Mouse (Mus musculus): Measurements from ENCODE around the gene Baz1b.

Gene Baz1b

GRCm38 (mm10) chr5:135236571-135236970 is 49.5 kb downstream of the Baz1b start:
- in situ Hi-C loops (cut with MboI, MseI), result loop anchor here (5.0 to 10.0 kb wide), 2 partner anchors 34 to 48 kb away; no protein-coding TSS in a partner anchor

GRCm38 (mm10) chr5:135238832-135239231 is 51.8 kb downstream of the Baz1b start:
- in situ Hi-C loops (cut with MboI, MseI), result loop anchor here (5.0 to 10.0 kb wide), 2 partner anchors 37 to 46 kb away; no protein-coding TSS in a partner anchor

GRCm38 (mm10) chr5:135241474-135241873 is 54.4 kb downstream of the Baz1b start:
- in situ Hi-C loops (cut with MboI, MseI), result no loop called here

- in situ Hi-C loops (cut with MboI, MseI), result no loop called here
These were observed 55.1 kb downstream of the Baz1b start for GRCm38 (mm10) chr5:135242136-135242535.

GRCm38 (mm10) chr5:135242608-135243007 is 55.5 kb downstream of the Baz1b start:
- in situ Hi-C loops (cut with MboI, MseI), result no loop called here

GRCm38 (mm10) chr5:135243166-135243565 is 56.1 kb downstream of the Baz1b start:
- in situ Hi-C loops (cut with MboI, MseI), result no loop called here

- in situ Hi-C loops (cut with MboI, MseI), result no loop called here
These were observed 59.5 kb downstream of the Baz1b start for GRCm38 (mm10) chr5:135246531-135246930.

GRCm38 (mm10) chr5:135247337-135247736 is 60.3 kb downstream of the Baz1b start:
- in situ Hi-C loops (cut with MboI, MseI), result no loop called here

GRCm38 (mm10) chr5:135248956-135249676 is 62.1 kb downstream of the Baz1b start:
- in situ Hi-C loops (cut with MboI, MseI), result no loop called here

- in situ Hi-C loops (cut with MboI, MseI), result no loop called here
These were observed 63.4 kb downstream of the Baz1b start for GRCm38 (mm10) chr5:135250186-135251078.

GRCm38 (mm10) chr5:135251079-135251454 is 64.0 kb downstream of the Baz1b start, which contains the start of gene Fzd9:
Gene Fzd9 (minus strand): TSS chr5:135251230.
- in situ Hi-C loops (cut with MboI, MseI), result no loop called here

GRCm38 (mm10) chr5:135253741-135254401 is 66.8 kb downstream of the Baz1b start:
- in situ Hi-C loops (cut with MboI, MseI), result no loop called here

- in situ Hi-C loops (cut with MboI, MseI), result no loop called here
These were observed 69.1 kb downstream of the Baz1b start for GRCm38 (mm10) chr5:135256166-135256565.

GRCm38 (mm10) chr5:135257559-135257958 is 70.5 kb downstream of the Baz1b start:
- in situ Hi-C loops (cut with MboI, MseI), result no loop called here

- in situ Hi-C loops (cut with MboI, MseI), result no loop called here
These were observed 71.5 kb downstream of the Baz1b start for GRCm38 (mm10) chr5:135258280-135259150.

GRCm38 (mm10) chr5:135263866-135264503 is 76.9 kb downstream of the Baz1b start:
- in situ Hi-C loops (cut with MboI, MseI), result no loop called here

GRCm38 (mm10) chr5:135264548-135264947 is 77.5 kb downstream of the Baz1b start:
- in situ Hi-C loops (cut with MboI, MseI), result no loop called here

GRCm38 (mm10) chr5:135269451-135269850 is 82.4 kb downstream of the Baz1b start:
- in situ Hi-C loops (cut with MboI, MseI), result no loop called here

- in situ Hi-C loops (cut with MboI, MseI), result no loop called here
These were observed 83.3 kb downstream of the Baz1b start for GRCm38 (mm10) chr5:135270361-135270760.

- in situ Hi-C loops (cut with MboI, MseI), result no loop called here
These were observed 84.6 kb downstream of the Baz1b start for GRCm38 (mm10) chr5:135271563-135272165.

All from T-helper 1 cell (primary cell).